12 mouse cellular contexts compared by ENCODE assay signal in the genomic region with DNA sequence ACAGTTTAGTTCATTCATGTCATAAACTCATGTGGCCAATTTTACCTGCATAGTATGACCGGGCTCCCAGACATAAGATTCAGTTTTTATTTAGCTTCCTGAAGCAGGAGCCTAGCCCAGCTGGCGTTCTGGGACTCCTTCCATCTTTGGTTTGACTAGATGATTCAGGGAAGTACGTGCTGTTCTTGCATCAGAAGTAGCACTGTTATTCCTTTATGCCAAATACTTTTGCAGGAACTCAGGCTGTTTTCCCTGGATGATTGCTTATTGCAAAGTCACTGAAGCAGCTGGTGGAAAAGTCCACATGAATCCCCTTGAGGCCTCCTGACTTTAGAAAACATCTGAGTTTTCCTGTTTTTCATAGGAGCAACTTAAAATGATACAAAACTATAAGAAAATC.
A peak's percentile ranks its signal among the peaks of the same experiment; 100 is the strongest.
DNase-seq lines count a peak whose midpoint lies in the region; ATAC-seq lines count a peak whose summit lies in the region.
"Had no signal": no experiment of that assay in that cellular context is flagged by ENCODE, and none has a peak within 500 bp of the region (broad histone marks: within the 10 kb centered on the region; RNA-seq: fewer than 3 reads in every experiment).

No protein-coding gene starts in this region.

- H3K9me3 ChIP-seq in heart, embryonic 11.5 days (replicated peaks; ENCODE audit: control insufficient read depth, low read length): no peaks in the 10 kb centered on the region
- H3K9me3 ChIP-seq: liver, embryonic 15.5 days had no signal

- no peak overlapping the region for H3K27ac ChIP-seq in heart, embryonic 11.5 days (ENCODE audit: low read depth, low read length)
- H3K27ac ChIP-seq: liver, embryonic 15.5 days had no signal

- no peaks in the 10 kb centered on the region for H3K36me3 ChIP-seq in heart, embryonic 11.5 days (ENCODE audit: control insufficient read depth, insufficient read depth, low read length)
- H3K36me3 ChIP-seq: liver, embryonic 15.5 days had no signal

- no peak overlapping the region for H3K4me3 ChIP-seq in heart, embryonic 11.5 days (ENCODE audit: low read depth, low read length)
- H3K4me3 ChIP-seq: liver, embryonic 15.5 days had no signal

- peak; percentile 60 to 81 for DNase-seq in heart, adult 18-20 months
- peak; percentile 62 for DNase-seq in heart, adult 8-10 months (ENCODE audit: low spot score)
- peak; percentile 74 to 77 for DNase-seq in left cerebral cortex, adult 18-20 months (ENCODE audit: low spot score in 2 of 2)
- no peak for DNase-seq in ovary, adult 18-20 months (ENCODE audit: low spot score)
- no peak for DNase-seq in yolk sac, embryonic 10.5 days (ENCODE audit: low spot score)
- DNase-seq in retina, embryonic 14.5 days (ENCODE audit: low spot score): no peak
- DNase-seq: adrenal gland, adult 8-10 months; kidney, adult 2 months had no signal

- no peak for ATAC-seq in heart, embryonic 11.5 days (replicated peaks; ENCODE audit: insufficient number of reproducible peaks, low FRiP score, low TSS enrichment)
- ATAC-seq in megakaryocyte progenitor cell, adult 5-6 weeks (replicated peaks; ENCODE audit: poor library complexity): no peak

- 72% methylated on average over 3 of the region's 3 CpGs for WGBS in heart, embryonic 11.5 days (ENCODE audit: insufficient replicate concordance)

- H3K4me1 ChIP-seq in heart, embryonic 11.5 days (ENCODE audit: control insufficient read depth, insufficient read depth, low read length): no peaks in the 10 kb centered on the region
- H3K4me1 ChIP-seq: liver, embryonic 15.5 days had no signal

- no peak overlapping the region for H3K9ac ChIP-seq in heart, embryonic 11.5 days (ENCODE audit: low read depth, low read length)
- H3K9ac ChIP-seq: liver, embryonic 15.5 days had no signal

- no peaks in the 10 kb centered on the region for H3K27me3 ChIP-seq in heart, embryonic 11.5 days (ENCODE audit: control insufficient read depth, insufficient read depth, low read length)
- H3K27me3 ChIP-seq: CH12.LX; liver, embryonic 15.5 days had no signal

- H3K4me2 ChIP-seq in heart, embryonic 11.5 days: no peak overlapping the region
- H3K4me2 ChIP-seq: liver, embryonic 15.5 days had no signal

Comparison
In these comparisons a context has a peak if more than half of its experiments do, and no peak if none do; other contexts are left out.
1. DNase-seq: peak in heart, adult 18-20 months (2 of 2), heart, adult 8-10 months (single experiment) and left cerebral cortex, adult 18-20 months (2 of 2); none in ovary, adult 18-20 months (single experiment), yolk sac, embryonic 10.5 days (single experiment) and retina, embryonic 14.5 days (single experiment).